Mouse (Mus musculus): ENCODE data around the gene Hvcn1. TPM values are rescaled to one million over a fixed set of nuclear protein-coding genes. Genes with fewer than 3 reads are reported as not detected.

Hvcn1 gene
- polyA plus RNA-seq (2012; ENCODE audit: insufficient read depth, insufficient read length, missing spikeins): 50.7 and 54.3 TPM in 2 replicates

- TF ChIP-seq CTCF (IDR thresholded peaks at IDR 0.05; ENCODE audit: low read depth, low read length) (no peak), POLR2A (IDR thresholded peaks at IDR 0.05; ENCODE audit: borderline replicate concordance, low read depth, low read length) (no peak)
Observed at GRCm38 (mm10) chr5:122206475-122206874, at the start of gene Hvcn1. Hvcn1 (plus strand) TSS chr5:122206804.

GRCm38 (mm10) chr5:122157827-122158381 is 48.7 kb upstream of the Hvcn1 start, which contains the start of gene Ppp1cc:
Ppp1cc (plus strand) TSS chr5:122158278.
- Histone ChIP-seq H3K27ac (ENCODE audit: insufficient read depth, low read depth, low read length) (peak within 1 kb of the TSS; percentile 74), H3K4me1 (ENCODE audit: control insufficient read depth, insufficient read depth, low read length) (peaks cover 41% of the 10 kb centered on the region), H3K4me3 (ENCODE audit: insufficient read depth, low read length) (peak within 1 kb of the TSS; percentile 99)
- TF ChIP-seq POLR2A (IDR thresholded peaks at IDR 0.05; ENCODE audit: borderline replicate concordance, low read depth, low read length) (no peak), CTCF (IDR thresholded peaks at IDR 0.05; ENCODE audit: low read depth, low read length) (no peak)

More at GRCm38 (mm10) chr5:122206475-122206874, at the start of gene Hvcn1:
- Histone ChIP-seq H3K27ac (ENCODE audit: insufficient read depth, low read depth, low read length) (no peak within 1 kb of the TSS), H3K4me3 (ENCODE audit: insufficient read depth, low read length) (no peak within 1 kb of the TSS), H3K4me1 (ENCODE audit: control insufficient read depth, insufficient read depth, low read length) (peaks cover 26% of the 10 kb centered on the region)

- Histone ChIP-seq H3K4me3 (ENCODE audit: insufficient read depth, low read length) (peak overlapping the region; percentile 99), H3K4me1 (ENCODE audit: control insufficient read depth, insufficient read depth, low read length) (peaks cover 50% of the 10 kb centered on the region), H3K27ac (ENCODE audit: insufficient read depth, low read depth, low read length) (peak overlapping the region; percentile 64)
- TF ChIP-seq CTCF (IDR thresholded peaks at IDR 0.05; ENCODE audit: low read depth, low read length): no peak; the same call in 1 of the 2 replicates
- no peak for TF ChIP-seq POLR2A (IDR thresholded peaks at IDR 0.05; ENCODE audit: borderline replicate concordance, low read depth, low read length)
Observed at GRCm38 (mm10) chr5:122158557-122159515, 47.8 kb upstream of the Hvcn1 start.

DNA sequence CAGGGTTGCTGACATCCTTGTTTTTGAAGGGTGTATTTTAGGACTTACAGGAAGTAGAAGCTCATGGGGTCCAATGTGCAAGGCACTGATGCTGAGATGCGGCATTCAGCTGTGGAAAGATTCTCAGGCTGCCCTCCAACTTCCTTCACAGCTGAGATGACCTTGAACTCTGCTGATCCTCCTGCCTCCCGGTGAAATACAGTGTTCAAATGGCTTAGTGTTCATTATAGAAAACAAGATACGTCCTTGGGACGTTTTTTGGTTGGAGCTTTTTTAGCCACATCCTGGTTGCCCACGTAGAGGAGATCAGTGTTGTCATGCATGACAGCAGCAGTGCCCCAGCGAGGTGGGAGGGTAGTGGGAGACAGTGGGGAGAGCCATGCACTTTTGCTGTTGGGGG is 43.4 kb upstream of the Hvcn1 start:
- no peak overlapping the region for H3K27ac ChIP-seq (ENCODE audit: insufficient read depth, low read depth, low read length)
- no peak overlapping the region for H3K4me3 ChIP-seq (ENCODE audit: insufficient read depth, low read length)
- peaks cover 36% of the 10 kb centered on the region for H3K4me1 ChIP-seq (ENCODE audit: control insufficient read depth, insufficient read depth, low read length)
- TF ChIP-seq POLR2A (IDR thresholded peaks at IDR 0.05; ENCODE audit: borderline replicate concordance, low read depth, low read length) (no peak), CTCF (IDR thresholded peaks at IDR 0.05; ENCODE audit: low read depth, low read length) (no peak)

- Histone ChIP-seq H3K27ac (ENCODE audit: insufficient read depth, low read depth, low read length) (no peak overlapping the region), H3K4me1 (ENCODE audit: control insufficient read depth, insufficient read depth, low read length) (peaks cover 36% of the 10 kb centered on the region), H3K4me3 (ENCODE audit: insufficient read depth, low read length) (no peak overlapping the region)
- TF ChIP-seq CTCF (IDR thresholded peaks at IDR 0.05; ENCODE audit: low read depth, low read length) (no peak), POLR2A (IDR thresholded peaks at IDR 0.05; ENCODE audit: borderline replicate concordance, low read depth, low read length) (no peak)
Observed at GRCm38 (mm10) chr5:122164011-122164410, 42.6 kb upstream of the Hvcn1 start.

GRCm38 (mm10) chr5:122165233-122165915 is 41.2 kb upstream of the Hvcn1 start:
- Histone ChIP-seq H3K4me1 (ENCODE audit: control insufficient read depth, insufficient read depth, low read length) (peaks cover 34% of the 10 kb centered on the region), H3K27ac (ENCODE audit: insufficient read depth, low read depth, low read length) (no peak overlapping the region)

DNA sequence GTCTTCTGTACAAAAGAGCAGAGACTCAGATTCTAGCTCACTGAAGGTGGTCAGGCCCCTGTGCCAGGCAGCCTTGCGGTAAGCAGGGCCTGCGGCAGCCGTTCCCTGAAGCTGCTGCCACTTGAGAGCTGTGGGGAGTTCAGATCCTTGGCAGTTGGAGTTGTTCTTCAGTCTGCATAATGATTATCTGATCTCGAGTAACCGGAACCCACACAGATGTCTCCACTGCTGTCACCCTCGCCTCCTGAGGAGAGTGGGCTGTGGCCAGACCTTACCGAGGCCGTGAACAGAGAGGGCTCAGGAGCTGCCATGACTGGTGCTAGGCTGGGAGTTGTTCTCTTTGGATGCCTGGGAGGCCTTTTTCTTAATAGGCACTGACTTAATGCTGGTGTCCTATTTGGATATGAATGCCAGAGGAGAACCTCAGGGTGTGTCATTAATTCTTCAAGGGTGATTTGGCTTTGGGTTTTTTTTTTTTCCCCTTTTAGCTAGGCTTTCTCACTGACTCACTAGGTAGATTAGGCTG is 39.9 kb upstream of the Hvcn1 start:
- no peak overlapping the region for H3K27ac ChIP-seq (ENCODE audit: insufficient read depth, low read depth, low read length)
- no peak overlapping the region for H3K4me3 ChIP-seq (ENCODE audit: insufficient read depth, low read length)
- H3K4me1 ChIP-seq (ENCODE audit: control insufficient read depth, insufficient read depth, low read length): peaks cover 24% of the 10 kb centered on the region
- TF ChIP-seq POLR2A (IDR thresholded peaks at IDR 0.05; ENCODE audit: borderline replicate concordance, low read depth, low read length) (no peak), CTCF (IDR thresholded peaks at IDR 0.05; ENCODE audit: low read depth, low read length) (no peak)

More at GRCm38 (mm10) chr5:122165233-122165915, 41.2 kb upstream of the Hvcn1 start:
- no peak overlapping the region for H3K4me3 ChIP-seq (ENCODE audit: insufficient read depth, low read length)
- TF ChIP-seq POLR2A (IDR thresholded peaks at IDR 0.05; ENCODE audit: borderline replicate concordance, low read depth, low read length) (no peak), CTCF (IDR thresholded peaks at IDR 0.05; ENCODE audit: low read depth, low read length) (no peak)

- H3K4me3 ChIP-seq (ENCODE audit: insufficient read depth, low read length): no peak overlapping the region
- peaks cover 8% of the 10 kb centered on the region for H3K4me1 ChIP-seq (ENCODE audit: control insufficient read depth, insufficient read depth, low read length)
- no peak overlapping the region for H3K27ac ChIP-seq (ENCODE audit: insufficient read depth, low read depth, low read length)
- no peak for TF ChIP-seq POLR2A (IDR thresholded peaks at IDR 0.05; ENCODE audit: borderline replicate concordance, low read depth, low read length)
- no peak for TF ChIP-seq CTCF (IDR thresholded peaks at IDR 0.05; ENCODE audit: low read depth, low read length)
Observed at GRCm38 (mm10) chr5:122168344-122169069, 38.1 kb upstream of the Hvcn1 start.

DNA sequence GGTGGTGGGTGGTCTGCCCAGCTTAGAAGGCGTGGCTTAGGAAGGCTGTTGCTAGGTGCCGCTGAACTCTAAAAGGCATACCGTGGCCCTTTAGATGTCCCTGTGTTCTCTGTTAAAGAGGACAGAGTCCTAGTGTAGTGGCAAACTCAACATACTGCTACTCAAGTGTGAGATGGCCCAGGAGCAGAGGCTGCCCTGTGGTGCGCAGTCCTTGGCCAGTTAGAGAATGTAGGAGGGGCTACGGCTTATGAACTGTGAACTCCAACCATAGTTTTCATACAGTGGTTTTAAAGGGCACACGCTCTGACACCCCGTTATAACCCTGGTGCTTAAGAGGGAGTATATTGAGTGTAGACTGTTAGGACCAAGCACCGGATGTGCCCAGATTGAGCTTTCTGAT is 35.5 kb upstream of the Hvcn1 start:
- no peaks in the 10 kb centered on the region for H3K4me1 ChIP-seq (ENCODE audit: control insufficient read depth, insufficient read depth, low read length)
- H3K4me3 ChIP-seq (ENCODE audit: insufficient read depth, low read length): no peak overlapping the region
- TF ChIP-seq CTCF (IDR thresholded peaks at IDR 0.05; ENCODE audit: low read depth, low read length) (no peak), POLR2A (IDR thresholded peaks at IDR 0.05; ENCODE audit: borderline replicate concordance, low read depth, low read length) (no peak)
- H3K27ac ChIP-seq (ENCODE audit: insufficient read depth, low read depth, low read length): no peak overlapping the region
